Mouse (Mus musculus) right cerebral cortex, adult 2 months (tissue): ENCODE results near the gene Nr2f1.

Experiments used
- DNase-seq, 2 experiments: peaks; one replicate each; pipeline ENCODE4 v3.0.0; 2021 to 2022; ENCODE audit warnings: low spot score in 2 of 2

The Nr2f1 gene

DNA sequence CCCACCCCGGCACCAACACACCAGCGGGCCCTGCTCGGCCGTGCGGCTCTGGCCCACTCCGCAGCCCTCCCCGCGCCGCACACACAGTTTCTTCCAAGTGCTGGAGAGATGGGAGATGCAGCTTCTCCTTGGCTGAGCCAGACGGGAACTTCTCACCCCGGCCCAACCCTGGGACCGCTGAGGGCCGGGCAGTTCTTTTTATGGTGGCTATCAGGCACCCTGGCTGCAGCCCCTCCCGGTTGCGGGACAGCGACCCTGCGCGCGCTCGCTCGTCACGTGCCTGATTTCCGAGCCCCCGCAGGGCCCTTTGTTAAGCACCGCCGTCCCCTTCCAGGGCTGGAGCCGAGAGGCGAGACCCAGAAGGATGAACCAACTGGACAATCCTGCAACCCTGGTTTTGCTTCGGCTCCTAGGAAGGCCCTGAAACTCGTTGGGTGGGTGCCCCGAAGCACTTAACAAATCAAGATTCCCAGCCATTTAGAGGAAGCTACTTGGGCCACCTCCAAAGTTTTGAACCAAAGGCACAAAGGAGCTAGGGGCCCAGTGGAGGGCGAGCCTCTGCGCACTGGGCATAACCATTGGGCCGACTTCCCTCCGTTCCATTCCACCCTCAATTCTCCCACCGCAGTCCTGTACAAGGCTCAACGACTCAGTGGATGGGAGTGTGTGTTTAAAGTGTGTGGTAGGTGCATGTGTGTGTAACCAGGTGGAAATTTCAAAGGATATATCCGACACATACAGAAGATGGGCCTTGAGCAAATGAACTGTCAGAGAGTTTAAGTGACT, 20.1 kb downstream of the Nr2f1 start:
- peak; percentile 41 to 44 for DNase-seq

DNA sequence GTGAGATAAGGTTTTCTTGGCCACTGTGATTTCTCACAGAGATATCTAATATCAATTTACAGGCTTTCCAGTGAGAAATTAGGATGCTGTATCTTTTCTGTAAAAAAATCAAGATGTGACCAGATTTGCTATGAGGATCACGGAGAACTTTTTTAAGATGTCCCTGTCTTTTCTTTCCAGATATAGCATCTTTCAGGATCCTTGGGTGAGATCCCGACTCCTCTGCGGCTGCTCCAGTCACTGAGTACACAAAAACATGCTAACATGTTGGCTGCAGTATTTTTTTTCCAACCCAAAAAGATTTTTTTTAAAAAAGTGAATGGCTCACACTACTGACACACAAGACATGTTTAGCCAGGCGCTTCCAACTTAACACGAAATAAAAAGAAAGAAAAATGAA, 20.8 kb downstream of the Nr2f1 start:
- DNase-seq: peak in 1 of 2 experiments; percentile 10

DNA sequence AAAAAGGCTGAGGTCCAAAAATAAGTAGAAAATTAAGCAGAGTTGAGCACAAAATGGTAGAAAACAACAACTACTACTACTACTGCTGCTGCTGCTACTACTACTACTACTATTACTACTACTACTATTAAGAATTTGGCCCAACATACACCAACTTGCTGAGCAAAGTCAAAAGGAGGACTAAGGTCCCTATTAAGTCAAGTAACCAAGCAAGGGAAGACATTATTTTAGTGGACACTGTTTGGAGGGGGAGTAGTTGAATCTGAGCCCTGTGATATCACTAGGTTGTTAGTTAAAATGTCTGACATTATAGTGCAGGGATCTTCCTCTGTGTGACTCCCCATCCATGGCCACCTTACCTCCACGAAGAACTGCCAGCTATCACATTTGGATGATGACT, 21.5 kb downstream of the Nr2f1 start:
- peak in 1 of 2 experiments; percentile 2 for DNase-seq

DNA sequence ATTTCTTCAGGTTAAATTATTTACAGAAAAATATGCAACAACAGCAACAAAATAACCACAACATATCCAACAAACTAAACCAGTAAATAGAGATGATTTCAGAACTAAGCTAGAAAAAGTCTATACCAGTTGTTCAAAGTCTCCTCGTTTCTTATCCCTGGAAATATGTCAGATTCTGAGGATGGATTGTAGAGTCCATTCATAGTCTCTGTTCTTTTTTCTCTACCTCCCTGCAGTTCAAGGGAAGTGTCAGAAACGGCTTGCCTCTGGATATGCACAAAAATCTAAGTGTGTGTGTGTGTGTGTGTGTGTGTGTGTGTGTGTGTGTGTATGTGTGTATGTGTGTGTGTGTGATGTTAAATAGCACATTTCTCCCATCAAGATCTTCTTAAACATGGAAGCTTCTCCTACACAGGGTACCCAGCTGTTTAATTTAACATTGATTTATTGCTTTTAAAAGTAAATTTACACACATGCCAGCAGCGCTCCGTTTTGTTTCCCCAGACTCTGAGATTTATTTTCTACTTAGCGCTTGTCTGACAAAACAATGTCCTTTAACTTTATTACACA, 22.1 kb downstream of the Nr2f1 start:
- no peak for DNase-seq

DNA sequence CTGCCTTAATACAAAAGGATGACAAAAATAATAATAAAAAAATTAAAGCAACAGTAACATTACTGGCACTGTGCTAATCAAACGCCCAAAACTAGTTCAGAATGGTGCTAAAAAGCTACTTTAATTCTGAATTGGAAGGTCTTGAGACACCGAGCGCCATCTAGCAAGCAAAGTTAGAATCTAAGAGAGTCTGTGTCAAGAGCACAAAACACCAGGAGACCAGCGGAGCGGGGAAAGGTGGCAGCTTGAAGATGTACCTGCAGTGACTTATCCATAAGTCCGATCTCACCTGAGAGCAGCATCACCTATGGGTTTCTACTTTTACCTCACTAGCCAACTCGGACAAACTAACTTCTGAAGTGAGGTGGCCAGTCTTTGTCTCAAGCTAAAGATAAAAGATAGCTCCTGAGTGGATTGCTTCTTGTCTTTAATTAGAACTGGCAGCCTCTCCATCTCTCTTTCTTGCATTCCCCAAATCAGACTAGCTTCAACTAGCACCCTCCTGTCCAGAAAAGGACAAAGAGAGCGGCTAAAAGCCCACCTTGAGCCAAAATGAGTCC, 23.7 kb downstream of the Nr2f1 start:
- DNase-seq: peak in 1 of 2 experiments; percentile 69

DNA sequence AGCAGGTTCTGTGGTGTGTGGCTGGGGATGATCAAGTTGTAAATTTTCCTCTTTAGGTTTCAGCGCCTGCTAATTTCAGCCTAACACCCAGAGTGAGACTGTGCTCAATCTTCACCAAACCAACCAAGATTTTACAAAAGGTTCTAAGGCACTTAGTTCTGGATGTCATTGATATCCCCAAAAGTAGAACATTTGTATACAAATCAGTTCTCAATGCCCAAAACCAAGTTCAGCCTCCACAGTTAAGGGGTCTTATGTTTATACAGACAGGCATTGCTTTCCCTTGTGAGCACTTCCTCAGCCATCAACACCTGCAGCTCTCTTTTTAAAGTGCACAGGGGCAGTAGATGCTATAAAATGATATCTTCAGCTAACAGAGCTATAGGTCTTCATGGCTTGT, 24.7 kb downstream of the Nr2f1 start:
- no peak for DNase-seq

DNA sequence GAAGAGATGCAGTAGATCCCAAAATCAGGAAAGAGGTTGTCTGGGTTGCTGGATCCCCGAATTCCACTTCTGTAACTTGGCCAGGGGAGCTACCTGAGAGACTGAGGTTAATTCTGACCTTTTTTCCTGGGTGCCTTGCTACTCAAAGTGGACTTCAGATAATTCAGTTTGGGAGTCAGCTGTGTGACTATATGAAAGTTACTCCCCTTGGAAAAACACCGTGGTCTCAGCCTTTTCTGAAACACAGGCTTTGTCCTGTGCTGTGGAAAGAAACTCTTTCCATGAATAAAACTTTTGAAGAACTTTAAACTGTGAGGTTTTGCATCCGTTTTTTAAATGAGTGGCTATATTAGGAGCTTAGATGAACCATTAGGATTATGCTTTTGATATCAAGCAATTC, 25.4 kb downstream of the Nr2f1 start:
- DNase-seq: no peak

DNA sequence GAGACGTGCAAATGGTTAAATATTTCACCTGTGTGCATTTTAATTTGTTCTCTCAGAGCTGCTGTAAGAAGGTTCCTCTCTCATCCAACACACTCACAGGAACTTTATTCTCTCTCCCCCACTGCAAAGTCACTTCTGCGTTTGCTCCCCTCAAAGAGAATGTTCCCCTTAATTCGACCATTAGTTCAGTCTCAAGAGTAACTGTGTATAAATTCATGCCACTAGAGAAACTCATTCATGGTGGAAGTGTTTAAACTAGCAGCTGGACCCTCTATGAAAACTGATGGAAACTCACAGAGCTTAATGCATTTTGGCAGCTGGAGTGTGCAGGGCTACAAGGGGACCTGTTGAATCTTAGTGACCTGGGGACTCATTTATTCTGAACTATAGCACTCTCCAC, 26.7 kb downstream of the Nr2f1 start:
- no peak for DNase-seq

DNA sequence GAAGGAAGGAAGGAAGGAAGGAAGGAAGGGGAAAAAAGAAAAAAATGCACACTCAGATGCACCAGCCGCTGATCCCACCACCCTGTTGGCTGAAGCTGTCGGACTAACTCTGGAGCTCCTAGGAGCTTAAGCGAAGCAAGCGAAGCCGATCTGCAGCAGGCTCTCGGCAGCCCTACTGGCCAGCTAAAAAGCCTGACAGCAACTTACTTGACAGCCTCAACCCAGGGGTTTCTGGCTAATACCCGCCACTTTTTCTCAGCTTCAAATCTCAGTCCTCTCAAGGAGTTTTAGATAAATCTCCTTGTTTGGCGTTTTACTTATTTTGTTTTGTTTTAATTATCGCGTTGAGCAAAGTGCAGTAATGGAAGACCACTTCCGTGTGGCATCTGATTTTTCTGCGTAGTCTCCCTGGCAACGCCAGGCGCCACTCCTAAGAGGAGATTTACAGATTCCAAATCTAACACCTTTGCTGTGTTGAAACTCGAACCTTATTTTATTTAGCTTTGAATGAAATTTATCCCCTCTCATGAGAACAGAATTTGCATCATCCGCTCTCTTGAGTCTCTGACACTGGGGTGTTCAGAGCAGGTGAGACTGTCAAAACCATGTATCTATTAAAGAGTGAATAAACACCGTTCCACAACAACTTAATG, 27.4 kb downstream of the Nr2f1 start:
- DNase-seq: no peak

DNA sequence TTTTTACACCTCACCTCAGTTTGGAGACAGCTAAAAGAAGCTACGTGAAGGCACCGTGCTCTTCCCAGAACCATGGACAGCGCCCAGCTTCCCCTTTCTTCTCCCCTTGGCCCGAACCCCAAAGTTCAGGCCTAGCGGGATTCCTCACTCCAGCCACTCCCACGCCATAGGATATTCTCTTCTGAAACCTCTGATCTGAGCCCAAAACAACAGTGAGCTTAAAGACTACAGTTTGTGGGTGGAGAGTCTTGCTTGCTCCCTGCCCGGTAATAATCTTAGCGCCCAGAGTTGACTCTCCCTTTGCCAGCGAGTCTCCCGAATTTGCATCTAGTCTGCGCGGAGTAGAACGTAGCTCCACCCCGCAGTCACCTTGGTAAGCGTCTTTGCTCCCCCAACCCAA, 28.2 kb downstream of the Nr2f1 start:
- DNase-seq: no peak

DNA sequence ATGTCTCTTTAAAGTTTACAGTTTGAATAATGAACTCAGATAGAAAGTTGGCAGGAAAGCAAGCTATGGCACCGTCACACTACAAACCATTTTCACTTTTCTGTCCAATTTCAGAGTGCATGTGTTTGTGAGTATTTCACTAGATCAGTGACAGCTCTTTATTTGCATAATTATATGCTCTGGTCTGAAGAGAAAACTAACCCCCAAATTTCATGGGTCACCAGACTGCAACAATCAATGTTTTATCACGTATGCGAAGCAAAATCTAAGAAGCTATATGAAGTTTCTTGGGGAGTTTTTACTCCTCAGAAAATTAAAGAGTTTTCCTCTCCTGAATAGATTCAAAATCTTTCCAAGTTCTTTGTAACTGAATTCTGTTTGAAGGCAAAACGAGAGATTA, 31.4 kb downstream of the Nr2f1 start:
- DNase-seq: no peak

DNA sequence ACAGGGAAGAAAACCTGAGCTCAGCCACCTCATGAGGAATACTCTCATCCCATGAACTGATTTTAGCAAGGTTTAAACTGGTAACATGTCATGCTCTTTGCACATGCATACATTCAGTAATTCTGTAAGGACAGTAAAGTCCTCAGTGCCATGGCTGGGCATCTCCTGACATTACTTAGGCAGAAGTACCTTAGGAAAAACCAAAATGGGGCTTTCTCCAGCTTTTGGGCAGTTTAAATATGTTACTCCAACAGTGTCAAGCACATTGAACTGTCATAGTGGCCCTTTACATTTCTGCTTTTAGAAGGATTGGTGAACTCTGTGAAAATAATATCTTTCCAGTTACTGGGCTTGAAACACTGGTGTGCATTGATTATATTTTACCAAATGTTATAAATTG, 34.6 kb downstream of the Nr2f1 start:
- DNase-seq: no peak

DNA sequence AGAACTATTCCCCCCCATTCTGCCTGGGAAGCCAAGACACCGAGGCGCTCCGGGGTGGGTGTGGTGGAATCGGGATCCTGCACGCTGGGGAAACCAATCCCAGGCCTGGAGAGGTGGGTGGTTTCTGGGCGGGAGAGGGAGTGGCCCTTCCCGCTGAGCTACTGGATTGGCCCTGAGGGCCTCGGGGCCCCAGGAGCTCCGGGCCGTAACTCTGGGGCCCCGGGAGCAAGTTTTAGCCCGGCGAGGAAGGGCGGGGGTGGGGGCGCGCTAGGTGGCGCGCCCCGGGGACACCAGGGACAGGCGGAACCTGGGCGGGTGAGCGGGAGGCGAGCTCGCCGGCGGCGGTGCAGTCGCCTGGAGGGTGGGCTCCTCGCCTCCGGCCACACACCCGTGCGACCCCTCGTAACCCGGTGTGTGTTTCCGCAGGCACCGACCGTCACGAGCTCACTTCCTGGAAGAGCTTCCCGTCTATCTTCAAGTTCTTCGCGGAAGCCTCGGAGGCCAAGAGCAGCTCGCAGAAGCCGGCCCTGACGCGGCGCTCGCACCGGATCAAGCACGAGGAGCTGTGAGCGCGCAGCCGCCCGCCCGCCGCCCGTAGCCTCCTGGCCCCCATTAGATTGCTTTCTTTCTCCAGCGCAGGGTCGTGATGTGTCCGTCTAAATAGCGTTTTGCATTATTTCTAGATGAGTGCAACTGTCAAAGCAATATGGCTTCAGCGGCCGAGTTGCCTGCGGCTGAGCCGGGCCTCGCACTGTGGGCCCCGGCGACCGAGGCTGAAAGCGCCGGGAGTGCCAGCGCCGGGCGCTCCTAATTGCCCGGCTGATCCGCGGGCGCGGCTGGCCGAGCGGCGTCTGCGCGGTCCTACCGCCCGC, 36.2 kb downstream of the Nr2f1 start:
- peak; percentile 81 to 82 for DNase-seq

DNA sequence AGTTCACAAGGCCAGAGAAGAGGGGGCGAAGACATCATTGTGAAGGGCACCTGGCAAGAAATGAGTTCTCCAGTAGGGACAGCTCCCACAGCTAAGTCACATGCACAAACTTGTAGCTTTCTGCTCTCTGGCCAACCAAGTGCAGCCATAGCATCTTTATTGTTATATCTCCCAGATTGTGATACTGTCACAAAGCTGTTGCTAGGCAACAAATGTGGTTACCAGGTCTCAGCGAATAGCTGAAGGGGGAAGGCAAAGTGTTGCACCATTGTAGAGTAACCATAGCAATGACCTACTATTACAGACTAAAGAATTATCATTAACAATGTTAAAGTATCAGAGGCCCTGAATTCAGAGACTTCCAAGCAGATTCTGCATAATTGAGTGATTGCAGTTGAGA, 37.4 kb downstream of the Nr2f1 start:
- DNase-seq: no peak

DNA sequence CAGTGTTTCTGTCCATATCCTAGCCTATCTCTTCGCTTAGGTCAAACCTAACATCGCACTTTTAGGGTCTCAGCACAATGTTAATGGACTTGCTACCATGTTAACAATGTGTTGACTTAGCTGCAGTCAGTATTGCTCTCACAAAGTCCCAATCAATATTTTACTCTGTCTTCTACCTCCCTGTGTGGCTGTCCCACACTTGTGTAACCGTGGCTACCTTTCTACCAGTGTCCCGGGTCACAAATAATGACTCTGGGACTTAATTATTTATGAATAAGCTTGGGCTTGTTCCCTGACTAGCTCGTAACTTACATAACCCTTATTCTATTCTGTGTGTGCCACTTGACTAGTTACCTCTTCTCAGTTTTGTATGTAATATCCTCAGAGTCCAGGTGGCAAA, 42.1 kb downstream of the Nr2f1 start:
- no peak for DNase-seq
